Mouse (Mus musculus): ENCODE measurements around the gene Serpina1e.
"Not testable (repeated sequence)": the region's sequence is repeated elsewhere in the genome, so short reads cannot be mapped to it uniquely, and the experiment has no call there.

Serpina1e gene

GRCm38 (mm10) chr12:103963288-103963687, 4.5 kb upstream of the Serpina1e start:
- DNase-seq (ENCODE audit: low read depth, low spot score), result no peak

- DNase-seq (ENCODE audit: low read depth, low spot score), result no peak
Observed at GRCm38 (mm10) chr12:103962860-103963259, 4.1 kb upstream of the Serpina1e start.

DNA sequence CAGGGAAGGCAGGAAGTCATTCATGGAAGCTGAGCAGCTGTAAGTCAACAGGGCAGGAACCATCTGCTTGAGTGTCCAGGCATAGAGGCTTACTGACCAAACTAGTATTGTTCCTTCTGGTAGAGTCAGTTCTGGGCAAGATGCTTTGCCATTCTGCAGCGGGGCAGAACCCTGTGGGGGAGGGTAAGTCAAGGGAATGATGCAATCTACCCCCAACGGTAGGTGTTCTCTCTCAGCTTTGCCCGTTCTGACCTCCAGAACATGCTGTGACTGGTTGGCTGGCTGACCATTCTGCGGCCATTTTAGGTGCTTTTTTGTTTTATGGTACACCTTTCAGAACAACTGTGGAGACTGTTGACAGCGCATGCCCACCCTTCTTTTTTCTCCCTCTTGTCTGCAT, 3.6 kb upstream of the Serpina1e start:
- no peak for DNase-seq (ENCODE audit: low read depth, low spot score)

DNA sequence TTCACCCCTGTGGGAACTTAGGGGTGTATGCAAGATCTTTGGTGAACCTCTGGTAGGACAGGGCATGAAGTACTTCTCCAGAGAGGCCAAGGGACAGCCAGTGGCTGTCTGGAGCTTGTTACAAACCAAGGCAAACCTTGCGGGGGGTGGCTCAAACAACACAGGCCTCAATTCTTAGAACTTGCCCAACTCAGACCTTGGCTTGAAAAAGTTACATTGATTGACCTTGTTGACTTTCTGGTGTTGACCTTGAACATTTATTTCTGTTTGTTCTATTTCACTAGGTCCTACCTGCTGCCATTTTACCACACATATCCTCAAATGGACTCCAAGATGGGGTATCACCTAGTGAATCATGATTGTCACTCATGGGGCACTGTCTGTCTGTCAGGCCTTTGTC, 2.9 kb upstream of the Serpina1e start:
- no peak for DNase-seq (ENCODE audit: low read depth, low spot score)

DNA sequence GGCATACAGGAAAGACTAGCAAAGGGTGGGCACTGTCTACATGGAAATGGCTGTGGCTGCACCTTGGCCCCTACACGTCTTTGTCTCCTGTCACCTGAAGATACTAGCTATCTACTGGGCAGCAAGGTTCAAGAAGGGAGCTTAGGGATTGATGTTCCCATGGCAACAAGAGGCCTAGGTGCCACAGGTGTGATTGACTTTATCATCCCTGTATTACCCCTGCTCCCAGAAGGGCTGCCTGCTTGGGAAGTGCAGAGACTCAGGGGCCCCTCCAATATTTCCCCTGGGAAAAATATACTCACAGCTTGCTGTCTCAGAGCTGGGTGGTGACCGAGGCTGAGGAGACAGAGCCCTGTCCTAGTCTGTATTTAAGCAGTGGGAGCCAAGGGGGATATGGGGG, 2.2 kb downstream of the Serpina1e start:
- DNase-seq (ENCODE audit: low read depth, low spot score), result not testable (repeated sequence)

DNA sequence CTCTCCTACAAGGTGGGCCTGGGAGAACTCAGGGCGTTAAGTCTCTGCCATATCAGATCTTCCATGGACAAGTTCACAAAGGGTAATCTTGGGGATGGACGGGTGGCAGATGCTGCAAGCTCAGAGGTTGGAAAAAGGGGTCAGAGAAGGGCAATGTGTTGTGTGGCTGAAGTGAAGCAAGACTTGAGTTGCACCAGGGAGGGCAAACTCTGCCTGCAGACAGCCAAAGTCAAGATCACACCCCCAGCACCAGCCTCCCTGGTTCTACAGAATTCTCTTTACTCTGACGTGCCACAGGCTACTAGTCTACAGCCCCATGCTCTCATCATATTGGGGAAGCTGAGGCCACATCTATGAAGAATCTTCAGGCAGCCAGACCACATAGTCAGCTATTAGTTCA, 5.8 kb downstream of the Serpina1e start:
- not testable (repeated sequence) for DNase-seq (ENCODE audit: low read depth, low spot score)

DNA sequence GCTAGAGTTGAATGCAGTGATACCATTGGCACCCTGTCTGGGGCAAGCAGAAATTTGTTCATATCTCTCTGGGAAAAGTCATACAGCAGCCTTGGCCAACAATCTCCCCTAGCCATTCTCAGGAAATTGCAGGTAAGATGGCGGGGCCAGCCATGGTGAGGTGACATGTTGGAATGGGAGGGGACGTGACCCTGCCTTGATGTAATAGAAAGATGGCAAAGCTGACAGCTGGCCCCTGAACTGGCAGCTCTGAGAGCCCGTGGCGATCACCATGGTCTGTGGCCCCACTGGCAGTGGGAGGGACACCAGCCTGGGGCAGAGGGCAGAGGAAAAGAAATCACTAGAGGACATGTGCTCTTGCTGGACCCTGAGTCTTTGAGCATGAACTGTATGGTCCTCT, 12.5 kb downstream of the Serpina1e start:
- DNase-seq (ENCODE audit: low read depth, low spot score), result no peak

GRCm38 (mm10) chr12:103909181-103909580, 49.6 kb downstream of the Serpina1e start:
- DNase-seq (ENCODE audit: low read depth, low spot score), result not testable (repeated sequence)

DNA sequence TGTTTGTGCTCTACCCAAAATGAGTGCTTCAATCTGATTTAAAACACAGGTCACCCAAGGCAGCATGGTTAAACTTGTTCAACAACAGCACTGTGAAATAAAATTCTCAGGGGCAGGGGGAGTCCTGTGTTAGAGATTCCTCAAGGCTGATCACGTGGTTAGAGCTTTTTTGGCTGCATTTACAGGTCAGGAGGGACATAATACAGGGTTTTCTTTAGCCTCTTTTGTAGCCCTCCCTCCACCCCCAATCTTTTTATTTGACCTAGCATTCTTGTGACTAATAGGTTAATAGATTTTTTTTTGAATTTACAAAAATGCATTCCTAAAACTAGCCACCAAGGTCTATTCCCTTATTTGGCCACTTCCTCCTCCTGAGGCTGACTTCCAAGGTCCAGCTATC, 51.0 kb downstream of the Serpina1e start:
- DNase-seq (ENCODE audit: low read depth, low spot score), result not testable (repeated sequence)

- DNase-seq (ENCODE audit: low read depth, low spot score), result not testable (repeated sequence)
Observed at GRCm38 (mm10) chr12:103904837-103905340, 53.9 kb downstream of the Serpina1e start, which contains the start of gene Serpina1c. TSS of gene Serpina1c (minus strand) at chr12:103904887.

DNA sequence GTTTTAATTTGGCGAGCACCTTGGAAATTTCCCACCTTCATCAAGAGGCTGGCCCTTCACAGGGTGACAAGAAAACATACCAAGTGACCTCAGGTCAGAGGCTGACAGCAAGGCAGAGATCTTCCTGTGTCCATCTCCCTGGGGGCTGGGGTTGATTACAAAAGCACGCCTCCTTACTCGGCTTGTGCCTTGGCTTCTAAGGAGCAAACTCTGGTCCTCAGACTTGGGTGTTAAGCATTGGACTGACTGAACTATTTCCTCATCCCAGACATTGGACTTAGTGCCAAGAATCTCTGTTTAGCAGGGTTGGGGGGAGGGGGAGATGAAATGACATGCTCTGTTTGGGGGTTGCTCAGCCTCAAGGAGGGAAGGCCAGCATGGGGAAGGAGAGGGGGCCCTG, 56.8 kb downstream of the Serpina1e start:
- DNase-seq (ENCODE audit: low read depth, low spot score), result not testable (repeated sequence)
